Mouse (Mus musculus) small intestine, adult 2 months (tissue): ENCODE results near the gene Polr3a. TPM values are rescaled to one million over a fixed set of nuclear protein-coding genes. Genes with fewer than 3 reads are reported as not detected.
A peak's percentile ranks its signal among the peaks of the same experiment; 100 is the strongest.
"Not testable (repeated sequence)": the region's sequence is repeated elsewhere in the genome, so short reads cannot be mapped to it uniquely, and the experiment has no call there.

Source experiments
- H3K27ac ChIP-seq: fragments of 200-500 bp; 2 replicates; pipeline ENCODE4 v1.5.1; 2012; ENCODE audit warnings: low read depth, low read length, control low read depth, inconsistent platforms; ENCODE audit not compliant: insufficient read depth
- H3K27me3 ChIP-seq: fragments of 200-500 bp; 2 replicates; pipeline ENCODE4 v1.6.1; 2012; ENCODE audit warnings: mild to moderate bottlenecking, moderate library complexity, low read length, inconsistent platforms; ENCODE audit not compliant: control insufficient read depth, insufficient read depth
- H3K36me3 ChIP-seq: fragments of 200-500 bp; 2 replicates; pipeline ENCODE4 v1.6.1; 2012; ENCODE audit warnings: mild to moderate bottlenecking, low read length, control low read depth, inconsistent platforms; ENCODE audit not compliant: control insufficient read depth, insufficient read depth
- H3K4me1 ChIP-seq: fragments of 200-500 bp; 2 replicates; pipeline ENCODE4 v1.6.1; 2012; ENCODE audit warnings: low read length, inconsistent platforms, mixed read lengths; ENCODE audit not compliant: control insufficient read depth, insufficient read depth, insufficient read length
- H3K4me3 ChIP-seq: fragments of 200-500 bp; 2 replicates; pipeline ENCODE4 v1.5.1; 2012; ENCODE audit warnings: low read depth, mild to moderate bottlenecking, control low read depth, inconsistent platforms, low read length, moderate library complexity
- CTCF ChIP-seq: fragments of 200-500 bp; IDR thresholded peaks from 2 replicates; pipeline ENCODE4 v1.5.1; 2012; ENCODE audit warnings: low read depth, mild to moderate bottlenecking, control low read depth, inconsistent platforms, low read length, moderate library complexity, mixed read lengths; ENCODE audit not compliant: insufficient replicate concordance, insufficient read length; ENCODE audit errors: extremely low read depth
- POLR2A ChIP-seq: fragments of 200-500 bp; IDR thresholded peaks from 2 replicates; pipeline ENCODE4 v1.6.1; 2012; ENCODE audit warnings: low read depth, mild to moderate bottlenecking, control low read depth, inconsistent platforms, low read length, moderate library complexity
- WGBS: fragments of 180-500 bp; shearing (Covaris S2); methylation state at CpG from one replicate; pipeline ENCODE4 v1.1.7; 2018; 5-methylcytosine and 5-hydroxymethylcytosine counted together
- polyA plus RNA-seq: library from polyadenylated mRNA; depleted of rRNA; stranded (reverse); fragments of >200 nt; gene quantifications from 2 replicates; pipeline ENCODE4 v1.2.3, GENCODE M21; 2012; rRNA removed

Polr3a gene
- polyA plus RNA-seq, 1 experiment = 3.8 TPM

DNA sequence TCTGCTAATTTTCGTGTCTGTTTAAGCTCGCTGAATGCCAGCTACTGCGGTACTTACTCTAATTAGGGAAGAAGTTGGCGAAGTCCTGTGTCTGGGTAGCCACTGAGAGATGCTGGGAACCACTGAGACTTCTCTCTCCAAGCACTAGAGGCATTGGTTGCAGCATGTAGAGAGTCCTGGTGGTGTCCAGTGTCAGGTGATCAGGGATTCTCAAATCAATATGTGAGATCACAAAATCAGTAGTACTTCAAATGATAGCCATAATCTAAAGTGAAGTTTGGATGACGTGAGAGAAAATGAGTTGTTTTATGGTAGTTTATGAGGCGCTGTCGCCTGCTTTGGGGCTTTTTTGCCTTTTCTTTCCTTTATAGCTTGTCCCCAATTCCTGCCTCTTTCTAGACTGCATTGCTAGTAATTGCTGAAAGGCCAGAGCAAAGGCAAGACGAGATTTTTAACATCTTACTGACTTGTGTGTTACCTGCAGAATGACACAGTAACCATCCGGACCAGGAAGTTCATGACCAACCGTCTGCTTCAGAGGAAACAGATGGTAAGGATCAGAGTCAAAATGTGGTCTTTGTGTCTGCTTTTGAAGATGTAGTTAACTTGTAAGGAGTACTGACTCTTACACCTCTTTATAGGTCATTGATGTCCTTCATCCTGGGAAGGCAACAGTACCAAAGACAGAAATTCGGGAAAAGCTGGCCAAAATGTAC is 4.6 kb upstream of the Polr3a start:
- Histone ChIP-seq H3K4me3 (peak overlapping the region; percentile 86), H3K36me3 (peaks cover 32% of the 10 kb centered on the region), H3K27ac (peak overlapping the region; percentile 33; the same call in 1 of the 2 replicates), H3K27me3 (no peaks in the 10 kb centered on the region), H3K4me1 (peaks cover 11% of the 10 kb centered on the region; the same call in 1 of the 2 replicates)
- WGBS = 2% methylated on average over 11 of the region's 11 CpGs
- TF ChIP-seq CTCF = peak; percentile 6; the same call in 1 of the 2 replicates
- no peak for TF ChIP-seq POLR2A

GRCm38 (mm10) chr14:24490468-24491265 is 3.8 kb upstream of the Polr3a start:
- peaks cover 26% of the 10 kb centered on the region for H3K36me3 ChIP-seq
- peak; percentile 83 for TF ChIP-seq POLR2A
- no peak for TF ChIP-seq CTCF

DNA sequence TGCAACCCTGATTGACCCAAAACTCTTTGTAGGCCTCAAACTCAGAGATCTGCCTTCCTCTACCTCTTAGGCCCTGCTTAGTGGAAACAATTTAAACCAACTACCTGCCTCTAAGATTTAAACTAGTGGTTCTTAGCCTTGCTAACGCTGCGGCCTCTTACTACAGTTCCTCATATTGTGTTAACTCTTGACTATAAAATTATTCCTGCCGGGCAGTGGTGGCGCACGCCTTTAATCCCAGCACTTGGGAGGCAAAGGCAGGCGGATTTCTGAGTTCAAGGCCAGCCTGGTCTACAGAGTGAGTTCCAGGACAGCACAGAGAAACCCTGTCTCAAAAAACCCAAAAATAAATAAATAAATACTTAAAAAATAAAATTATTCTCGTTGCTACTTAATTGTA is 2.9 kb upstream of the Polr3a start:
- not testable (repeated sequence) for H3K4me3 ChIP-seq, H3K27me3 ChIP-seq, H3K27ac ChIP-seq
- WGBS = 88% methylated on average over 7 of the region's 7 CpGs
- H3K4me1 ChIP-seq = peaks cover 15% of the 10 kb centered on the region; the same call in 1 of the 2 replicates
- peaks cover 20% of the 10 kb centered on the region for H3K36me3 ChIP-seq

More at GRCm38 (mm10) chr14:24490468-24491265, 3.8 kb upstream of the Polr3a start:
- WGBS = under 1% methylated on average over 64 of the region's 64 CpGs
- no peaks in the 10 kb centered on the region for H3K27me3 ChIP-seq
- H3K4me3 ChIP-seq = peak overlapping the region; percentile 86
- H3K4me1 ChIP-seq = peaks cover 16% of the 10 kb centered on the region; the same call in 1 of the 2 replicates
- H3K27ac ChIP-seq = peak overlapping the region; percentile 33; the same call in 1 of the 2 replicates

DNA sequence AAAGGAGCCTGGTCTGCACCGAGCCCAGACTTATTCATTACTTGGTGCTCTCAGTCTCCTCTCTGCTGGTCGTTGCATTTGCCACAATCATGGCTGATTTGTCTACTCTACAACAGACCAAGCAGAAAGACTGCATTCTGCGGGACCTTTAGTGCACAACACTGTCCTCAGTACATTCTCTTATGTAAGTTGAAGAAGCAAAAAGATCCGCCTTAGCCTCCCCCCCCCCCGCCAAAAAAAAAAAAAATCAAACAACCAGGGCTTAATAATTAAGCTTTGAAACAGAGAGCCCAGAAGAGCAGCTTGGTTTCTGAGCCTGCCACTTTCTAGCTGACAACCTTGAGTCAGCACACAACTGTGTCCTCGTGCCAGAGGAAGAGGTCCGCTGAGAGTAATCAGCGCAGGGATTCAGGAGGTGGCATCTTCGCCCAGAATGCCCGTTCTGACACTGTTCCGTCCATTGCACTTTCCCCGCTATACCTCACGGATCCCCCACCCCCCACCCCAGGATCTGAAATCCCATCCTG is 554 bp downstream of the Polr3a start:
- peak overlapping the region; percentile 97 for H3K4me3 ChIP-seq
- peaks cover 9% of the 10 kb centered on the region; the same call in 1 of the 2 replicates for H3K4me1 ChIP-seq
- no peak overlapping the region for H3K27ac ChIP-seq
- TF ChIP-seq POLR2A (no peak), CTCF (no peak)
- H3K27me3 ChIP-seq = no peaks in the 10 kb centered on the region
- peaks cover 15% of the 10 kb centered on the region for H3K36me3 ChIP-seq
- 1% methylated on average over 13 of the region's 13 CpGs for WGBS

GRCm38 (mm10) chr14:24468806-24469205 is 18.1 kb downstream of the Polr3a start:
- H3K27ac ChIP-seq = no peak overlapping the region
- H3K4me3 ChIP-seq = no peak overlapping the region
- peaks cover 75% of the 10 kb centered on the region for H3K36me3 ChIP-seq
- 69% methylated on average over 6 of the region's 6 CpGs for WGBS
- H3K27me3 ChIP-seq = no peaks in the 10 kb centered on the region
- TF ChIP-seq CTCF = no peak
- no peak for TF ChIP-seq POLR2A
- H3K4me1 ChIP-seq = no peaks in the 10 kb centered on the region

GRCm38 (mm10) chr14:24458191-24458590 is 28.7 kb downstream of the Polr3a start:
- no peak for TF ChIP-seq POLR2A
- TF ChIP-seq CTCF = no peak
- Histone ChIP-seq H3K27ac (no peak overlapping the region), H3K4me3 (no peak overlapping the region), H3K4me1 (no peaks in the 10 kb centered on the region), H3K27me3 (no peaks in the 10 kb centered on the region), H3K36me3 (peaks cover 79% of the 10 kb centered on the region)
- 89% methylated on average over 3 of the region's 3 CpGs for WGBS

DNA sequence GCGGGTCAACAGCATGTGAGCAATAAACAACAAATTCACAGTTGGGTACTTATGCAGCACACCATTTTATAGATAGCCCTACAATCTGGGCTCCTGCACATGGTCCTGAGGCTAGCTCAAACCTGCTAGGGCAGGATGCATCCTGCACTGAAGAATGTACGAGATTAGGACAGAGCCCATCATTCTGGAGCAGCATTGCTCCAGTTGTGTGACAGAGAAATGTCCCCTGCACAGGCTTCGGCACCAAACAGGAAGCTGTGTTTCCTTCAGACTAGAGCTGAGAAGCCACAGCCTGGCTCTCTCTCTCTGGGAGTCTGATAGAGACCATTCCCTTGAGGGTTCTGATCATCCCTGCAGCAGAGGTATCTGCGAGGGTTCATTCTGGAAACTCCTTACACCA is 43.3 kb downstream of the Polr3a start:
- 83% methylated on average over 4 of the region's 4 CpGs for WGBS
- H3K36me3 ChIP-seq = peaks cover 14% of the 10 kb centered on the region
- H3K4me3 ChIP-seq, H3K27me3 ChIP-seq, H3K27ac ChIP-seq, H3K4me1 ChIP-seq: not testable (repeated sequence)

Other genes starting within 250 kb of the Polr3a start
- 10.4 and 21.1 TPM in 2 replicates for gene Dlg5, start 241.1 kb downstream of the Polr3a start, polyA plus RNA-seq
- gene E330034G19Rik, start 193.8 kb downstream of the Polr3a start, polyA plus RNA-seq = not detected in 2 replicates
- 255 and 261 TPM in 2 replicates for gene Rps24, start 67 bp upstream of the Polr3a start, polyA plus RNA-seq